Mouse (Mus musculus): ENCODE data around the gene Uap1. TPM values are rescaled to one million over a fixed set of nuclear protein-coding genes. Genes with fewer than 3 reads are reported as not detected.

Gene Uap1
- 10 to 100 TPM; 45.5 to 50.7 TPM for total RNA-seq (2021)
- long read RNA-seq, experiment 1, transcript Uap1-202 (10 exons, 2,311 nt): minor isoform, 6 of 61 reads
- long read RNA-seq, experiment 1, transcript Uap1-203 (11 exons, 2,287 nt): major isoform, 38 of 61 reads
- long read RNA-seq, experiment 1, transcript Uap1-201 (11 exons, 2,283 nt): minor isoform, 12 of 61 reads
- long read RNA-seq, experiment 1, partial matches to known transcripts: 0 of 61 reads
- long read RNA-seq, experiment 1, other reads (novel, unspliced or antisense): 5 of 61 reads
- long read RNA-seq, experiment 2, transcript Uap1-203 (11 exons, 2,287 nt): major isoform, 15 of 31 reads
- long read RNA-seq, experiment 2, transcript Uap1-202 (10 exons, 2,311 nt): minor isoform, 6 of 31 reads
- long read RNA-seq, experiment 2, partial matches to known transcripts: 2 of 31 reads
- long read RNA-seq, experiment 2, other reads (novel, unspliced or antisense): 4 of 31 reads

DNA sequence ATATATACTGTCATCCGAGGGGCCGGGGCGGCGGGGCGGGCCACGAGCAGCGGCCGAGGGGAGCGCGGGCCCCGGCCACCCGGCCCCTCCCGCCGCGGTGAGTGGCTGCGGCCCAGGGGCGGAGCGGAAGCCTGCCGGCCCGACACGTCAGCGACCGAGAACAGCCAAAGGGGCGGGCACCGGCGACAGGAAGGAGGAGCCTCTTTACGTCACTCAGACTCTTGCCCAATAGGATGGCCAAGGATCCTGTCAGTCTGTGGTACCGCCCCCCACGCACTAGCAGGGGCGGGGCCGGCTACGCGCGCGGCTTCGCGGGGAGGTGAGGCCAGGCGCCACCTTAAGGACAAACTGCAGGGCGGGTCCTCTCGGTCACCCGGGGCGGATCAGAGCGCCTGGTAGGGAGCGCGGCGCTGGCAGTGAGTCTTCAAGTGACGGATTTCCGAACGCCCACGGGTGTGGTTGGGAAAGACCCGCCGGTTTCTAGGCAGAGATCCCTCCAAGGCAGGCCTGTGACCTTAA lies at the start of gene Uap1:
Gene Uap1 (minus strand): TSS at position 144 of the 519 bp plus-strand sequence.
- DNase-seq: peak; percentile 99

DNA sequence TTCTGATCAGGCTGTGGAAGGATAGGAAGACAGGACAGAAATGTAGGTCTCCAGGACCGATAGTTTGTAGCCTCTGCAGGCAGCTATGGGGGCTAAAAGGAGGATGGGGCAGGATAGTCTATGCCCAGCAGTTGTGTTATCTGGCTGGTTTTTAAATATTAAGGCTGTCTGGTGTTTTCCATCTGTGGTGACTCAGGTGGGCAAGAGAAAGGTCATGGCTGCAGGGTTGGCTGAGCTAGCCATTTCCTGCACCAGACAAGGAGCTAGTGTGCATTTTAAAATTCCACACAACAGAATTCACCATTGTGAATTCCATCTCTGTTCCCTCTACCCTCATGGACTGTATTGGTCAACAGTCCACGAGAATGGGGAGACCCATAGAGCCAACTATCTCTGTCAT lies 48.5 kb upstream of the Uap1 start:
- no peak for DNase-seq

DNA sequence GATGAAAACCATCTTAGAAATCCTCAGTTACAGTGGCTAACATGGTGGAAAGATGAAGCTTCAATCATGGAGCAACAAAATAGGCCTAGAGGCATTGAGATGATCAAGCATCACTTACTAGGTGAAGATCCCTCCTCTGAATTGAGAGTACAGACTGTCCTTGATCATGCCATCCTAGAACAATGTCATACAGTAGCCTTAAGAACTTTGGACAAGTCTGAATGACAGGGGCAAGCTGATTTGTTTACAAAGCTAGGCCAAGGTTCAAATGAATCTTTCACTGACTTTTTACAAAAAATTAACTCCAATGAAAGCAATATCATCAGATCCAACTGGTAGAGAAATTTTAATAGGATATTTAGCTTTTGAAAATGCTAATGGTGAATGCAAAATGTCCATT lies 45.6 kb upstream of the Uap1 start:
- DNase-seq: no peak

DNA sequence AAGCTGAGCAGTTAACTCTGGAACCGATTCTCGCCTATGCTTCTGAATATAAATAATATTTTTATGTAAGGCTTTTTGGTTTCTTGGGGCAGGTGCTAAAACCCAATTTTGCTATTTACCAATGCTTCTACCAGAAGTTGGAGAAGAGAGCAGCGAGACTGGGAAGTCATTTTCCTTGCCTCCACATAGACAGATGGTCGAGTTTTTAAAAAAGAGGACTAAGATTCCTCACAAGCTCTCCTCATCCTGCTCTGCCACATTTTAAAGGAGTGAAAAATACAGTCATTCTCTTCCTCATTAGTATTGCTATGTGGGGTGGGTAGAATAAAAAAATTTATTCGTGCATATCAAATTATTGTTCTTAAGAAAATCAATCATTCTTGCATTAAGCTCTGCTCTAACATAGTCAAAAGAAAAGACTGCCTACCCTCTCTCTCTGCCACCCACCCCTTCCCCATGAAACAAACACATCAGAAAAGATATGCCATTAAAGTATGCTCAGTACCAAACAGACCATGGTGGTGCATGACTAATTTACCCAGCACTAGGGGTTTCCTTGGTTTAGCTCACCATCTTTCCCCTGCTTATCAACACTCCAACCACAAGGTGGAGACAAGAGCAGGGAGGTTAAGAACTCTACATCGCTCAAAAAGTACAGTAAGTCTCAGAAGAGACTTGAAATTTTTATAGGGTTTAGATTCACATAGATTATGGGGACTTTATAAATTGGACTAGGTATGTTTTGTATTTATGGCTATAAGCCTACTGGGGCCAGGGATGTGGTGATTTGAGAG lies 43.5 kb upstream of the Uap1 start:
- no peak for DNase-seq

DNA sequence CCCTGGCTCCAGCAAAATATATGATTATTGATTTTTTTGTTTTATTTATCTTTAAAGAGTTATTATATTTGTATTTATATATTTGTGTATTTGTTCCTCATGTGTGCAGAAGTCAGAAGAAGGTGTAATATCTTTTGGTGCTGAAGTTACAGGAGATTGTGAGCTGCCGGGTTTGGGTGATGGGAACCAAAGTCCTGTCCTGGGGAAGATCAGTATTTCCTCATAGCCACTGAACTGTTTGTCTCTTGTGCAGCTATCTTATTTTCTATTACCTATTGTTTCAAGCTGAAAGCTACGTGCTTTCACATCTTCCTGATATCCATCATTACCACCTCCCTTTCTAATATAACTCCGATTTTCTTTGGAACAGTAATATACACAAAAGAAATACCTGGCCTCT lies 40.8 kb upstream of the Uap1 start:
- DNase-seq: no peak

DNA sequence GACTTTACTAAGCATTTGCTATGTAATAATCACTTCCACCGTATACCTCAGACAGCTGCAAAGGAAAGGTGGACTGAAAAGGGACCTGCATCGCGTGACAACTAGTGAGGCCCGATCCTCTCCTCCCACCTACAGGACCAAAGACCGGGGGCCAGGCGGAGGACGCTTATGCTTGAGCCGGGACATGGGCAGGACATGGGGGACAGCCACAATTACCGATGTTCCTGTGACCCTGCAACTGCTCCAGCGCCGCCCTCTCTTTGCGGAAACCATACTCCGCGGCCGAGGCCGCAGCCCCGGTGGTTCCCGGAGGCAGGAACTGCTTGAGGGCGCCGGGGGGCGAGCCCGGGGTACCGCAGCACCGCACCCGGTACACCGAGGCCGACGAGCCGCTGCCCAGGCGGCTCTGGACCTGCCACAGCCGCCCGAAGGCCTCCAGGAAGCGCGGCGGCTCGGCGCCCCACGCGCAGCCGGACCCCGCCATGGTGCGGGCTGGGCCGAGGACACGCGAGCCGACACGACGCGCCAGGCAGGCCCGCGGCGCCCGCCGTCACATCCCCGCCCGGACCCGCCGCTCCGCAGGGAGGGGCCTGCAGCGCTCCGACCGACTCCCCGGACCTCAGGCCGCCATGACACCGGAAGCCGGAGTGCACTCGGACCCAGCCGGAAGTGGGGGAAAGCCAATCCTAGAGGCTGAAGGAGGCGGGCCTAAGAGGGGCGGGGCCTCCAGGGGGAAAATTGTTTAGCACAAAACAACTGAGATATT lies 40.2 kb upstream of the Uap1 start, which contains the start of gene Uhmk1:
Gene Uhmk1 (minus strand): TSS at position 641 of the 766 bp plus-strand sequence.
- peak; percentile 94 to 95 for DNase-seq

DNA sequence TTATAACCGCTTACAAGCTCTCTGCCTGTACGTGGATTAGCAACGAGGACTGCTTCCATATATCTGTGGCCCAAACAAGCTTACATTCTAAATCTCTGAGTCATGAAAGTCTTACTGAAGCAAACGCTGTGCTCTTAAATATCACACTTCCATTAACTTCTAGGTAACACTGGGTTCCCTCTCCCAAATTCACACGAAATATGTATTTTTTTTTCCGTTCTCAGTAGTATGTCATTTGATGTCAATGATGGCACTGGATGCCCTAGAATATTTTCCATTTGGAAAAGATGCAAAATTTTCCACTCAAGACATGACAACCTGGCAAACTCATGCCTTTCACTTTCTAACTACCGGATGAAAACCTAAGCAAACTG lies 39.6 kb upstream of the Uap1 start:
- DNase-seq: no peak

DNA sequence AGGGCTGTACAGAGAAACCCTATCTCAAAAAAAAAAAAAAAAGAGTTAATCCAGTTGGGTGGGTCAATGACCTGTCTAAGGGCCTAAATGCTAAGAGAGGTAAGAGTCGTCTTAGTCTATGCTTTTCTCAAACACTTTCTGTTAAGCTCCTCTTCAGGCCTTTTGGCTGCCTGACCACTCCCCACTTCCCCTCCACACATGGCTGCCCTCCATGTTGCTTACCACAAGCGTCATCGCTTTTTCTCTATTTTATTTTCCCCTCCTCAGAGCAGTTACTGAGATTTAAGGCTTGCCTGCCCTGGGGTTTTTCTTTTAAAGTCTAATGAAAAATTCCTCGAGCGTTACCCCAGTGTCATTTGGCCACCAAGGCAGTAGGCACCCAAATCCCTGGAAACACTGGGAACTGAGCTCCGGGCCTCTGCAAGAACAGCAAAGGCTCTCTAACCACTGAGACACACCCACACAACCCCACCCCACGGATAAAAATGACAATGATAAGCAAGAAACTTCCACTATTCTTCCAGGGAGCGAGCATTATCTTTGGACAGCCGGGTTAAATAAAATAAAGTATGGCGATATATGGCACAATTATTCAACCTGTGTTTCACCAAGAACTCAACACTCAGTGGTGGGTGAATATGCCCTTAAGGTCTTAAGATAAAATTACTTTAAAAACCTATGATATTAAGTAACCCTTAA lies 38.6 kb upstream of the Uap1 start:
- no peak for DNase-seq

DNA sequence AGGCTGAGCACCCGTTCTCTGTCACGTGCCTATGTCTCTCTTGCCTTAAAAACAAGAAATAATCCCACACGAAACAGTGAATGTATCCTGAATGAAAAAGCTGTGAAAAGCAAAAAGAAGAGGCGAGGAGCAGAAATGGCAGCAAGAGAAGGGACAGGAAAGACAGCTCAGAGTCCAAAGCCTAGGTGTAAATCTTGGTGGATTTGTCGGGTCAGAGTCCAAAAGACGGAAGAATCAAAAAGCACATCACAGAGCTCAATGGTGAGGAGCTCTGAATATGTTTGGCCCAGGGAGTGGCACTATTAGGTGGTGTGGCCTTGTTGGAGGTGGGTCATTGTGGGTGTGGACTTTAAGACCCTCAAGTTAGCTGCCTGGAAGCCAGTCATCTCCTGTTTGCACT lies 31.6 kb upstream of the Uap1 start:
- DNase-seq: no peak

DNA sequence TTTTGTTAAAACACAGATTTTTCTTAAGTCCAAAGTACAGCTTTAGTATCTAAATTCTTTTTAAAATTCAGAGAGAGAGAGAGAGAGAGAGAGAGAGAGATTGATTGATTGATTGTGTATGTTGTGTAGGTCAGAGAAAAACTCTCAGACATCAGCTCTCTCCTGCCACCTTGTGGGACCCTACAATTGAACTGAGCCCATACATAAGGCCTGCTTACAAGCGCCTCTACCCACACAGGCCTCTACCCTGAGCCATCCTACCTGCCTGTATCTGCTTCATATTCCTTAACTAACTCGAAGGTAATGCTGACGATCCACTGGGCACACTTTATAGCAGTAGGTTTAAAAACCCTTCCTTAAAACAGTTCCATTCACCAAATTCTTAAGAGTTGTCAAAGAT lies 25.6 kb upstream of the Uap1 start:
- peak; percentile 16 to 63 for DNase-seq

DNA sequence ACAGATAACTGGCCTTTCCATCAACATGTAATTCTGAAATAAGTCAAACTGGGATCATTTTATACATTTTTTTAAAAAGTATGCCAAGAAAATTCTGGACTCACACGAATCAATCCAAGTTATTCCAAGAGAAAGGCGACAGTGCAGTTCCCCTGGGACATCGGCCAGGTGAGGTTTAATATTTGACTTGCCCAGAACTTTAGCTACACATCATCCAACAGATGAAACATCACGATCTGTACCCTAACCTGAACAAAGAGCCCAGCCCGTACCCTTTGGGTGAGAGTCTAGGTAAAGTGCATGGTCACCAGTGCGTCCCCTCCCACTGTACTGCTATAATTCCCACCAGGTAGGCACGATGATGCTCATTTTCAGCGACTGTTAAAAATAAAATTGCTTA lies 21.5 kb upstream of the Uap1 start:
- no peak for DNase-seq

DNA sequence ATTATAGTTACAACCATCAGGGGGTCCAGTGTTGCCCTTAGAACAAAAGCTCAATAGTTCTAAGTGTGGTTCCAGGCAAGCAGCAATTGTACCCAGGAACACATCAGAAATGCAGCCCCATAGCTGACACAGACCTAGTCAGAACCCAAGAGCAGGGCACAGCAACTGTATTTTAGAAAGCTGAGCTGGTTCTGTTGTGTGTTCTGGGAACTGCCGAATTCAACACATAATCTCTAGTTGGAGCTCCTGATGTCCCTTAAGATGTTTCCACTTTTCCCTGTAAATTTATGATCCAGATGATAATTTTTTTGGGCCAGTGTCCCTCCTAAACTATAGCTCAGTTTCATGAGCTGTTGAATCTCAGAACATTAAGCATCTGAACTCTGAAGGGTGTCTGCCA lies 17.2 kb upstream of the Uap1 start:
- DNase-seq: no peak

DNA sequence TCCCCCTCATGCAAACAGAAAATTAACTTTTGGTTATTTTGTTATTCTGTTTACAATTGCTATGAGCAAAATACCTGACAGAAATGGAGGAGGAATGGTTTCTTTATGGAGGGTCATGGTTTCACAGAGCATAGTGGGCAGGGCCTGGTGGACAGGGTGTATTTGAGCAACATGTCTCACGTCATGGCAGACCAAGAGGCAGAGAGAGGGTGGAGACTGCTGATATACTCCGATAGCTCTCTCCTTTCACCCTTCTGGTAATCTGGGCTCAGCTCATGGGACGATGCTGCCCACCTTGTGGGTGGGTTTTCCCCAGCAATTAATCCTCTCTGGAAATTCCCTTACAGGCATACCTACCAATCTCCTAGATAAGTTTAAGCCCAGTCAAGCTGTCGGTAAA lies 15.5 kb upstream of the Uap1 start:
- DNase-seq: no peak

DNA sequence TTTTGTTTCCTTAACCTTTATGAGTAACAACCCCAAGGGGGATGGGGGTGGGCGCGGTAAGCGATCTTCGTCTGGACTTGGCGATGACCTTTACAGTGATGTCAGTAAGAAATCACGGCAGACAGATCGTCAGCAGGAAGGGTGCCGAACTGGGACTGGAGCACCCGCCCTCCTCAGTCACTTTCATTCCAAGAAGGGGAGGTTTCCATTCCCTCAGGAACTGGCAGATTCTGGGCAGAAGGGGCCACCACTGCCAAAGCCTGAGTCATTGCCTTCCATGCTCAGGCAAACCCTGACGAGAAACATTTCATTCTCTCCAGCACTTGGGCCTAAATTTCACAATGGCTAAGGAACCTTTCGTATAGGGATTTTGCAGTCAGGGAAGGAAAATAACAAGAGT lies 13.8 kb upstream of the Uap1 start:
- peak; percentile 83 to 87 for DNase-seq

DNA sequence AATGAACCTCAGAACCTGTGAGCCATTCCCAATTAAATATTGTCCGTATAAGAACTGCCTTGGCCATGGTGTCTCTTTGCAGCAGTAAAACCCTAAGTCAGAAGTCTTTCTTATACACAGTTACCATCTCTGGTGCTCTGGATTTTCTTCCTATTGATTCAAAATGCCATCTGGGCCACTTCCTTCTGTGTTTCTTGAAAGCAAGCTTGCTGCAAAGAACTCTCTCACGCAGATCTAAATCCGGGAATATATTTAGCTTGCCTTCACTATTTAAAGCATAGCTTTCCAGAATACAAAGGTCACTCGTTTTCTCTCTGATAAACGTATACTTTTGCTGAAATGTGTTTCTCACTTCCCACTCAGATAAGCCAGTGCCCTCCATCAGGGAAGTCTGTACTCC lies 11.8 kb upstream of the Uap1 start:
- no peak for DNase-seq

DNA sequence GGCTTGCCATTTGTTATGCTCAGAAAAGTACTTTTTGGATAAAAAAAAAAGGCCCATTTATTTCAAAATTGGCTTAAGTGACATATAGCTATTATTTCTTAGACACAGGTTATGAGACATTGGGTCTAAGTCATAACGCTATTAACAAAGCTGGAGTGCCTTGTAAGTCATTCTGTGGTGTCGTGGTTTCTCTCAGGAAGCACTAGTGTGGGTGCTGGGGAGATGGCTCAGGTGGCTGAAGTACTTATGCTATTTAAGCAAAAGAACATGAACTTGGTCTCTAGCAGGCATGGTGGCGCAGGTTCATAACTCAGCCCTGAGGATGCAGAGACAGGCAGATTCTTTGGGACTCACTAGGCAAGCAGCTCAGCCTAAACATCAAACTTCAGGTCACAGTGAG lies 10.4 kb upstream of the Uap1 start:
- DNase-seq: no peak

DNA sequence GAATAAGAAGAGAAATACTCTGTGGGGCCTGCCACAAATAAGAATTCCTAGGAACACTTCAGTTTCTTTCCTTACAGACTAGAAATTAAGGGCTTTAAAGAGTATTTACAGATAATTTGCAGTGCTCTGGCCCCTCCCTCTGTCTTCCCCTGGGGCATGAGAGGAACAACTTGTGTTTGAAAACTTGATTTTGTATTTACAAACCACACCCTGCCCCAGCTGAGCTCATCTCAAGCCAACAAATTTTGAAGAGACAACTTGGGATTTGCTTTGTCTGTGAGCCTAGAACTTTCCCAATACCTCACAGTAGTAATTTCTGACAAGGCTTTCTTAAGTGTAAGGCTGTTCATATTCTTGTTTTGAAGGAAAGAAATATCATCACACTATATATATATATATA lies 7.9 kb upstream of the Uap1 start:
- peak; percentile 76 to 81 for DNase-seq

DNA sequence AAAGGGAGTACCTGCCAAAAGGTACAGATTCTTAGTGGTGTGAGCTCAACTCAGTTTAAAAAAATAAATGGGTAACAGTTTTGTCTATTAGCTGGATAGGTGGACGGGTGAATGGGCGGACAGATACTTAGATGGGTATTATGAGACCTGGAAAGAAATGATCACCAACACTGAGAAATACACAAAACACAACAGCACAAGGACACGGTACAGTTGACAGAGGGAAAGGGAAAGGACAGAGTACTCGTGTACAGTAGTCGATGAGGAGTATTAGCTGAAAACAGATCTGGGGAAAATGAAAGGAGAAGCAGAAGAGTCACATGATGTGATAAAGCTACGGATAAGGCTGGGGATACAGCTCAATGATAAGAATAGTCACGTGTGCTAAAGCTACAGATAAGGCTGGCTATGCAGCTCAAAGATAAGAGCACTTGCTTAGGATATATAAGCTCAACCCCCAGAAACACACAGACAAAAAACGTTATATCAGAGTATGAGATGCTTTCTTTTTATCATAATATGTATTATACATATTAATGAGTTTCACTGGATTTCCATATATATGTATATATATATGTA lies 2.0 kb upstream of the Uap1 start:
- DNase-seq: no peak

DNA sequence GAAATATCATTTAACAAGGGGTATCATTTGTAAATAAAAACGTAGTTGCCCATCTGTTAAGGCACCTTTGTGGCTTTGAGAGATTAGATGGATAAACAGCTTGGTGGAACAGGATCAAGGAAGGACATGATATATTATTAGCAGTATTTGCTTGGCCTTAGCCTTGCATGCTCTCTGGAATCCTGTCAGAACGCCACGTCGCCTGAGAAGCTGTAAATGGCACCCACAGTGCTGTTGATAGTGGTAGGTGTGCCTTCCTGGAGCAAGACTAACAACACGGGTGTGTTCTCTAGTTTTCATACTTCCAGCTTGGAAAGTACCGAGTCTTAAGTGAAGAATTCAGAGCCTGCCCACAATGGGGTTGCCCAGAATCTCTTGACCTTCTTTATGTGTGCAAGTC lies 1.1 kb upstream of the Uap1 start:
- peak; percentile 26 to 39 for DNase-seq

DNA sequence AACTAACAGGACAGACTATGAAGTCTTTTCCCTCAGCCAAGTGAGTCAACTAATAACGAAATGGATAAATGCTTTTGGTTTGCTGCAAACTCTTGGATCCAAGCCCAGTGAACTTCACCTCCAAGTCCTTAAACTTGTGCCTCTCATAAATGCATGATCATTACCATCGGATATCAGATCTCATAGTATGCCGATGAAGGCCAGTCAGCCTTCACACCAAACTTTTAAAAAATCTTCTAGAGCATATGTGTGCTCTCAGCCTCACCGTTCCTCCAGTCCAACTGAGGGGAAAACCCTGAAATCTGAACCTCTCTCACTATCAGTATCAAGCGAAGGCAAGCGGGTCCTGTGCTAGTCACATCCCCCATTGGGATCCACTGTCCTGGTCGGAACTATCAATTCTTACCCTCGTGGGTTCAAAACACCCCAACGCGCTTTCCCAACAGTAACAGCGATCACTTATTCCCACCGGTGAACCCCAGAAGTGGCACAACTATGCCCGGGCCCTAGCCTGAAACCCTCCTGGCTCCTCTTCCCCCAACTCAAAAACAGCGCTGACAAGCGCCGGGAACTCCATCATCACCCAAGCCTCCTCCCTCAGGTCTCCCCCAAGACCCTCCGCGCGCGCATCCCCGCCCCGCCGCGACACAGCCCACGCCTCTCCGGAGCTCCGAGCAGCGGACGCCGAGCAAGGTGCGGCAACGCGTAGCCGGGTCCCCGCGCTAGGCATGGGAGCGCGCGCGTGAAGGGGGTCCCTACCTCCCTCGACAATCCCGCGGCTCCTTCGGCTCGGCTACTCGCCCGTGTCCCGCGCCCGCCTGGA lies 555 bp downstream of the Uap1 start:
- DNase-seq: peak; percentile 45 to 70

DNA sequence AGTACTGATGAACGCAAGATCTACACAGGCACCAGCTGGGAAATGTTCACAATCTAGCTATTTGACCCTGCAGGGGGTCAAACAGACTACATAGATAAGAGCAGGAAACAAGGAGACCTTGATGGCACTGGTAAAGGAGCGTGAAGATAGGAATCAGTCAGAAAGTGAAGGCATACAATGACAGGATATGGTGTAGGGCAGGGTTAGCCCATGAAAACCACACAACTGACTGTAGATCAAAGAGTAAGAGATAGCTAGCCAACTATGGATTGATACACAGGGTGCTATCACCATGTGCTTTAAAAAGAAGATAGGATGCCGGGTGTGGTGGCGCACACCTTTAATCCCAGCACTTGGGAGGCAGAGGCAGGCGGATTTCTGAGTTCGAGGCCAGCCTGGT lies 7.0 kb downstream of the Uap1 start:
- no peak for DNase-seq
